Mouse (Mus musculus) cerebellum, adult 2 months (tissue): ENCODE results near the gene Rhbdd3. TPM values are rescaled to one million over a fixed set of nuclear protein-coding genes. Genes with fewer than 3 reads are reported as not detected.

Experiments
- DNase-seq, 2 experiments: peaks; one replicate each; pipeline ENCODE4 v3.0.0; 2021
- H3K27ac ChIP-seq: fragments of 200-500 bp; 2 replicates; pipeline ENCODE4 v1.5.1; 2012; ENCODE audit warnings: low read length, control low read depth, inconsistent platforms; ENCODE audit not compliant: insufficient read depth
- H3K27me3 ChIP-seq: fragments of 200-500 bp; 2 replicates; pipeline ENCODE4 v1.6.1; 2012; ENCODE audit warnings: inconsistent platforms, mild to moderate bottlenecking, low read length, moderate library complexity; ENCODE audit not compliant: control insufficient read depth, insufficient read depth
- H3K4me1 ChIP-seq: fragments of 200-500 bp; 2 replicates; pipeline ENCODE4 v1.6.1; 2011; ENCODE audit warnings: low read length; ENCODE audit not compliant: control insufficient read depth, insufficient read depth
- H3K4me3 ChIP-seq: fragments of 200-500 bp; replicated peaks from 2 replicates; pipeline ENCODE3; 2011; ENCODE audit warnings: mild to moderate bottlenecking, low read depth, low read length, control low read depth; ENCODE audit not compliant: insufficient read depth
- CTCF ChIP-seq: fragments of 200-500 bp; IDR thresholded peaks from 2 replicates; pipeline ENCODE4 v1.5.1; 2011; ENCODE audit warnings: low read depth, mild to moderate bottlenecking, control low read depth, low read length, moderate library complexity, borderline replicate concordance; ENCODE audit not compliant: insufficient read depth
- POLR2A ChIP-seq: fragments of 200-500 bp; IDR thresholded peaks from 2 replicates; pipeline ENCODE4 v1.6.1; 2011; ENCODE audit warnings: low read length, control low read depth, borderline replicate concordance; ENCODE audit not compliant: insufficient read depth
- WGBS: fragments of 180-500 bp; shearing (Covaris S2); methylation state at CpG from one replicate; pipeline ENCODE4 v1.1.7; 2018; 5-methylcytosine and 5-hydroxymethylcytosine counted together
- polyA plus RNA-seq: library from polyadenylated mRNA; depleted of rRNA; stranded (reverse); fragments of >200 nt; gene quantifications from 2 replicates; pipeline ENCODE4 v1.2.3, GENCODE M21; 2012

The Rhbdd3 gene
- polyA plus RNA-seq, 1 experiment = 29.5 TPM

DNA sequence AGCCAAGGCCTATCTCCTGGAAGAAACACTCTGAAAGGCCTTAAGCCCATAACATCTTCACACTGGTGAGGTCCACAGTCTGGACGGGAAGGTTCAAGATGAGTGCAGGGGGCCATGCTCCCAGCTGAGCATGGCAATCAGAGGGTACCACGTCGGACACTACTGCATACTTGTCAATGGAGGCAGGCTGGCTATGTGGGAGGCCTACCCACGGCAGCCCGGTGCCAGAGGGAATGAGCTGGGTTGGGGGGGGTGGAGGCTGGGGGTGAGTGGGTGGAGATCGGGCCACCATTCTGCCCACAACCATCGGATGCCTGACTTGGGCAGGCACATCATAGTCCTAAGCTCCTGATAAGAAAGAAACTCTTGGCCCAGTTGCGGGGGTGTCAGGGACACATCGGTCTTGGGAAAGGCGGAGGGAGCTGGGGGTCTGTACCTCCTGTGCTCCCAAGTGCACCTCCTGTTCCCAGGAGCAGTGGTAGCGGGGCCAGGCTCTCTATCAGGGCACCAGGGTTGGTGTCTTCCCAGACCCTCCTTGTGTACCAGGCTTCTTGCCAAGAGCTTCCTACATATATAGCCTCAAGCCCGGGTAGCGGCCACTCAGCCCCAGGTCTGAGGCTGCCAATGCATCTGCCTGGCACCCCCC, 35.7 kb upstream of the Rhbdd3 start:
- Histone ChIP-seq H3K4me1 (peaks cover 16% of the 10 kb centered on the region), H3K27ac (no peak overlapping the region), H3K27me3 (no peaks in the 10 kb centered on the region; the same call in 1 of the 2 replicates), H3K4me3 (no peak overlapping the region)
- TF ChIP-seq POLR2A = no peak
- no peak for TF ChIP-seq CTCF
- 68% methylated on average over 13 of the region's 13 CpGs for WGBS
- DNase-seq = no peak

DNA sequence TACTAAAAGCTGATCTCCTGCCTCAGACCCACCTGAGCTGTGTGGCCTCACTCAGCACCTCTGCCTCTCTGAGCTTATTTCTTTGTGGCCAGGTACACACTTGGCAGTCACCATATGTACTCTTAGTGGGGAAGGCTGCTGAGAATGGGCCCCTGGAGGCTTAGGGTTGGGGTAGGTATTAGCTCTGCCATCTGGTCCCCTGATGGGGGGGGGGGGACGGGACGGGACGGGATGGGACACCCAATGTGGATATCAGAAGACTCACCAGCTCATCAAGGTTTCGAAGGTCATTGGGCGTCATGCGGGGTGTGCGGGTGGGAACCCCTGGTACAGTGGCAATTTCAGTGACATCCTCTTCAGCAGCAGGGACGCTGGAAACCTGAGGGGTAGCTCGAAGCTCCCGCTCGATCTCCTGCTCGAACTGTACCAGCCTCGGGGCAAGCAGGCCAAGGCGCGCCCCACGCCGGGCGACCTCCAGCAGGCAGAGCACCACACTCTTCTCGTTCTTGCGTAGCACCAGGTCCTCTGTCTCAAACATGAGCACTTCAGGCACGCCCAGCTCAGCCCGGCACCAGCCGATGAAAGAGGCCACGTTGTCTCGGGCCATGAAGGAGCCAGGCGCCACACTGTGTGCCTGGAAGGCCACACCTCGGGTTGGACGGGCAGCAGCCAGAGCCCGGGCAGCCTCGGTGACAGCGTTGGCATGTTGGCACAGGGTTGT, 35.0 kb upstream of the Rhbdd3 start:
- peaks cover 16% of the 10 kb centered on the region for H3K4me1 ChIP-seq
- H3K27ac ChIP-seq = no peak overlapping the region
- H3K4me3 ChIP-seq = peak overlapping the region; percentile 56
- TF ChIP-seq CTCF (no peak), POLR2A (no peak)
- no peaks in the 10 kb centered on the region; the same call in 1 of the 2 replicates for H3K27me3 ChIP-seq
- DNase-seq = peak; percentile 37 to 48
- WGBS = 39% methylated on average over 31 of the region's 31 CpGs

GRCm38 (mm10) chr11:5064282-5065055, 34.3 kb upstream of the Rhbdd3 start:
- Histone ChIP-seq H3K27me3 (no peaks in the 10 kb centered on the region), H3K4me3 (peak overlapping the region; percentile 56), H3K4me1 (peaks cover 16% of the 10 kb centered on the region), H3K27ac (no peak overlapping the region)
- TF ChIP-seq POLR2A (no peak), CTCF (no peak)
- WGBS = 8% methylated on average over 38 of the region's 38 CpGs
- no peak for DNase-seq

DNA sequence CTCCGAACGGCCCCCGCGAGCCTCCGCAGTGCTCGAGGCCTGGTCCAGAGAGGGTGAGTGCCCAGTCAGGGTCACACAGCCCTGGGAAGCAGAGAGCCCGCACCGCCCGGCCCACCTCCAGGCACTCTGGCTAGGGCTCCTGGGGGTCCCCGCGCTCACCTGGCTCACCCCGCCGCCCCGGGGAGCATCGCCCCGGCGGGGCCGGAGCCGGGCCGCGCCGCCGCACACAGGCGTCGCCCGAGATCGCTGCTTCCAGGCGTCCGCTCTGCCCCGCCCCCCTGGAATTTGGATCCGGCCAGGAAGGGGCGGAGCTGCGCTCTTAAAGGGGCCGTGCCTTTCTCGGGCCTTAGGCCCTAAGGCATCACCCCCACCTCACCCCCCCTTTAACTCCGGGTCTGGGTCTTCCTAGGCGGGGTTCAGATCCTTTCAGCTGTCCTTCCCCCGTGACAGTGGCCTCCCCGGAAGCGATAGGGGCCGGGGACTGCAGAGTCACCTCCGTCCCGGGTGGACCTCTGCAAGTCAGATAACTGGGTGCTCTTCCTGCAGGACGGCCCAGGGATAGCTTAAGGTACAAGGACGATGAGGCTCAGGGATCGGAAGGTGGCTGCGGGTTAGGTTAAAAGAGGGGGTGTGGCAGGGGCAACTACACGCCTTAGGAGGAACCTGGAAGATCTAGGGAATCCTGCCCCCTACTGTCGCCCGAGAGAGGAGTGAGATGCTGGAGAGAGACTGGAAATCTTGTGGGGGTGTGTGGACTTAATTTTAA, 33.5 kb upstream of the Rhbdd3 start, which contains the start of gene Gas2l1:
Gene Gas2l1 (minus strand): TSS at position 272 of the 766 bp plus-strand sequence.
- peak; percentile 85 to 89 for DNase-seq
- no peak within 1 kb of the TSS for H3K27ac ChIP-seq
- peaks cover 16% of the 10 kb centered on the region for H3K4me1 ChIP-seq
- peak within 1 kb of the TSS; percentile 56 for H3K4me3 ChIP-seq
- 1% methylated on average over 49 of the region's 50 CpGs for WGBS
- TF ChIP-seq POLR2A (peak; percentile 30; the same call in 1 of the 2 replicates), CTCF (peak; percentile 71)
- no peaks in the 10 kb centered on the region for H3K27me3 ChIP-seq

DNA sequence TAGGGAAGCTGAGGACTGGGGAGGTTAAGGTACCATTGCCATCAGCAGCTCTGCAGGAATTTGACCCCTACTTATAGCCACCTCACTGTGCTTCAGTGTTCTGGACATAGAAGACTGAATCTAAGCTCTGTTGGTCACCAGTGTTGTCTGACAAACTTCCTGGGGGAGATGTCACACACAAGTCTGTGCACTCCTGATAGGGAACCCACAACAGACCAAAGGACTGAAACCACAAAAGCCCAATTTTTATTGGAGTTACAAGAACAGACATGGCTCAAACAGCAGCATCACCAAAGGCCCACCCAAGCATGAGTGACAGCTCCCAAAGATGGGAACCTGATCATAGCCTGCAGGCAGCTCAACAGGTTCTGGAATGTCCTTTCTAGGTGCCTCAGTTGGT, 31.7 kb upstream of the Rhbdd3 start:
- no peak for TF ChIP-seq CTCF
- TF ChIP-seq POLR2A = no peak
- Histone ChIP-seq H3K27ac (no peak overlapping the region), H3K27me3 (no peaks in the 10 kb centered on the region), H3K4me3 (no peak overlapping the region), H3K4me1 (peaks cover 14% of the 10 kb centered on the region)
- DNase-seq = no peak

- peaks cover 2% of the 10 kb centered on the region; the same call in 1 of the 2 replicates for H3K4me1 ChIP-seq
- no peak for TF ChIP-seq CTCF
- TF ChIP-seq POLR2A = no peak
- no peak overlapping the region for H3K27ac ChIP-seq
- no peak for DNase-seq
- H3K27me3 ChIP-seq = no peaks in the 10 kb centered on the region
- 75% methylated on average over 9 of the region's 9 CpGs for WGBS
- no peak overlapping the region for H3K4me3 ChIP-seq
Measured at GRCm38 (mm10) chr11:5068126-5068971, 30.4 kb upstream of the Rhbdd3 start.
